Mouse (Mus musculus): ENCODE measurements around the gene A730015C16Rik. TPM values are rescaled to one million over a fixed set of nuclear protein-coding genes. Genes with fewer than 3 reads are reported as not detected.

Gene A730015C16Rik
- 0.06 and 0.19 TPM in 2 replicates for polyA plus RNA-seq (2012; rRNA removed)

DNA sequence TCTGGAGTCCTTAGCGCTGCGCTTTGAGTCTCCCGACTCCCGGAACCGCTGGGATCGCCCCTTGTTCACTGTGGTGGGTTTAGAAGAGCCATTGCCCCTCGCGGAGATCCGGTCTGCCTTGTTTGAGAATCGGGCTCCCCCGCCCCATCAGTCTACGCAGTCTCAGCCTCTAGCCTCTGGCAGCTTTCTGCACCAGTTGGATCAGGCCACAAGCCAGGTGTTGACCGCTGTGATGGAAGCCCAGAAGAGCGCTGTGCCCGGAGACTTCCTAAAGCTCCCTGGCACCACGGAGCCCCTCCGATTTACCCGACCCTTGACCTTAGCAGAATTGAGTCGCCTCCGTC, at the start of gene A730015C16Rik:
Gene A730015C16Rik (minus strand): TSS at position 115 of the 344 bp plus-strand sequence.

GRCm38 (mm10) chr4:108878963-108879822, 30.8 kb upstream of the A730015C16Rik start, which contains the start of gene Rab3b:
Gene Rab3b, plus strand, starts transcription at chr4:108879063.

DNA sequence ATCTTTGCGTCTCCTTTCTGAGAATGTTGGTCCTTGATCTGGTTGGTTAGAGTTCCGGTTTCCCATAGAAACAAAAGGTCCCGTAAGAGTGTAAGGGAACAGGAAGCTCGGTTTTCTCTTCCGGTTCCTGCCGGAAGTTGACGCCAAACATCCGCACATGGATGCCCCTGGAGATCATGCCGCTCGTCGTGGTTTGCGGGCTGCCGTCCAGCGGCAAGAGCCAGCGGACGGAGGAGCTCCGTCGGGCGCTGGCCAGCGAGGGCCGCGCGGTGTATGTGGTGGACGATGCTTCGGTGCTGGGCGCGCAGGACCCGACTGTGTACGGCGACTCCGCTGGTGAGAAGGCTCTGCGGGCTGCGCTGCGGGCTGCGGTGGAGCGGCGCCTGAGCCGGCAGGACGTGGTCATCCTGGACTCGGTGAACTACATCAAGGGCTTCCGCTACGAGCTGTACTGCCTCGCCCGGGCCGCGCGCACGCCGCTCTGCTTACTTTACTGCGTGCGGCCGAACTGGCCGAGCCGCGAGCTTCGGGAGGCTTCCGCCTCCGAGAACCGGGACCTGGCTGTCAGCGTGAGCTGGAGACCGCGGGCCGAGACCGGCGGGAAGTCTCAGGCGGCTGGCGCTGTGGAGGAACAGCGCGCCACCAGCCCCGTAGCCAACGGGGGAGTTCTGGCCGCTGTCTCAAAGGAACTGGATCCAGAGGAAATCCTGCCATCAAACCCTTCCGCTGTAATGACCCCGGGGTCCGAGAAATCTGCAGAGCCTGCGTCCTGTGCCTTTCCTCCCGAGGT, 509 bp downstream of the A730015C16Rik start, which contains the start of gene Kti12:
Gene Kti12 (plus strand): TSS at position 71 of the 790 bp plus-strand sequence.

DNA sequence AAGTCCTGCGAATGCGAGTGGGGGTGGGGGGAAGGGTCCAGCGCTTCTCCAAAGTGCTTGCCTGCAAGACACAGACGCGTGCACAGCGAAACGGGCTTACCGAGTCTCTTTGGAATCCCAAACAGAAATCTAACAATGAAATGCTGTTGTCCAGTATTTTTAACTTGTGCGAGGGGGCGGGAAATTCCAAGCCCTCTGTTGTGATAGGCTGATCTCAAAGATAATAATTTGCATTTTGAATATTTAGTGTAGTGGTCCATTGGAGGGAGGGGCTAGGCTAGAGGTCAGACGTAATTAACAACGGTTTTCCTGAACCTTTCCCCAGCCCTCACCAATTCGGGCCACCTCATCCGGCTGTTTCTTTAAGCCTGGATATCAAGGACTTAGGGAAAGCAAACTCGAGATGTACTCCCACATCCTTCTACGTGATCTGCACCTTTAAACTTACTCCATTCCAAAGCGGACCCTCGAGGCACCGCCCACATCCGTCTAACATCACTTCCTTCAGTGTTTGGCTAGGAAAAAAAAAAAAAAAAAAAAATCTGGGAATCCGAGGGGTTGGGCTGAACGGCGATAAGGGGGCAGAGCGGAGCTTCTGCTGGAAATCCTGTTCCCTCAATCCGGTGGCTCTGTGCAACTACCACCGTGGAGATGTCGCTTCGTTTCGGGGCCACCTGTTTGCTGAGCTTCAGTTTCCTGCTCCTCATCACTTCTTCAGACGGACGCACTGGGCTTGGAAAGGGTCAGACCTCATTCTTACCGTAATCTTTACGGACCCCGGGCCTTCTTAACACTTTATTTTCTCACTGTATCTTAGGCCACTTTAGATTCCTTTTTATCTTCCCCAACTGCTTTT, 14.1 kb downstream of the A730015C16Rik start, which contains the start of gene Txndc12:
Gene Txndc12 (plus strand): TSS at position 487 of the 856 bp plus-strand sequence.

GRCm38 (mm10) chr4:108832916-108833827, 15.2 kb downstream of the A730015C16Rik start, which contains the start of gene Btf3l4:
Gene Btf3l4, minus strand, starts transcription at chr4:108833614.

Other genes starting within 250 kb of the A730015C16Rik start
- 42.4 and 62.6 TPM in 2 replicates for gene Cc2d1b, start 228.7 kb downstream of the A730015C16Rik start, polyA plus RNA-seq (2012; rRNA removed)
- gene 3110021N24Rik, start 129.0 kb downstream of the A730015C16Rik start, polyA plus RNA-seq (2012; rRNA removed), result 0.19 and 0.22 TPM in 2 replicates
- 10.4 and 12.4 TPM in 2 replicates for gene Zfyve9, start 67.8 kb downstream of the A730015C16Rik start, polyA plus RNA-seq (2012; rRNA removed)
- gene Btf3l4, start 15.0 kb downstream of the A730015C16Rik start, polyA plus RNA-seq (2012; rRNA removed), result 138 and 175 TPM in 2 replicates
- gene Txndc12, start 14.0 kb downstream of the A730015C16Rik start, polyA plus RNA-seq (2012; rRNA removed), result 63.4 and 70.9 TPM in 2 replicates
- gene Kti12, start 834 bp downstream of the A730015C16Rik start, polyA plus RNA-seq (2012; rRNA removed), result 35.0 and 52.4 TPM in 2 replicates
- gene Rab3b, start 30.4 kb upstream of the A730015C16Rik start, polyA plus RNA-seq (2012; rRNA removed), result 12.6 and 14.0 TPM in 2 replicates
- 114 and 126 TPM in 2 replicates for gene Nrd1, start 152.0 kb upstream of the A730015C16Rik start, polyA plus RNA-seq (2012; rRNA removed)